Mouse (Mus musculus) limb, embryonic 12.5 days (tissue): ENCODE results near the gene Pik3r2. TPM values are rescaled to one million over a fixed set of nuclear protein-coding genes. Genes with fewer than 3 reads are reported as not detected.
A peak's percentile ranks its signal among the peaks of the same experiment; 100 is the strongest.

Experiments
- ATAC-seq: fragments of 200-750 bp; cut with Nextera tagmentation; 2 replicates; pipeline ENCODE4 v1.8.0; 2017; ENCODE audit warnings: low read depth, moderate TSS enrichment; ENCODE audit not compliant: insufficient number of reproducible peaks, insufficient read depth, low FRiP score, low TSS enrichment
- H3K27ac ChIP-seq: fragments of 300-500 bp; sonication (generic); 2 replicates; pipeline ENCODE4 v1.5.1; 2016; ENCODE audit warnings: mild to moderate bottlenecking, moderate library complexity
- H3K27me3 ChIP-seq: fragments of 300-500 bp; sonication (generic); 2 replicates; pipeline ENCODE4 v1.6.1; 2016; ENCODE audit warnings: mild to moderate bottlenecking, moderate library complexity
- H3K36me3 ChIP-seq: fragments of 300-500 bp; sonication (generic); 2 replicates; pipeline ENCODE4 v1.6.1; 2016; ENCODE audit warnings: mild to moderate bottlenecking, moderate library complexity
- H3K4me1 ChIP-seq: fragments of 300-500 bp; sonication (generic); replicated peaks from 2 replicates; pipeline ENCODE4 v1.6.1; 2016
- H3K4me2 ChIP-seq: fragments of 300-500 bp; sonication (generic); 2 replicates; pipeline ENCODE4 v1.6.1; 2016; ENCODE audit warnings: mild to moderate bottlenecking, moderate library complexity
- H3K4me3 ChIP-seq: fragments of 300-500 bp; sonication (generic); replicated peaks from 2 replicates; pipeline ENCODE4 v1.5.1; 2016; ENCODE audit warnings: mild to moderate bottlenecking
- H3K9ac ChIP-seq: fragments of 300-500 bp; sonication (generic); replicated peaks from 2 replicates; pipeline ENCODE4 v1.6.1; 2016; ENCODE audit warnings: mild to moderate bottlenecking, moderate library complexity
- H3K9me3 ChIP-seq: fragments of 300-500 bp; sonication (generic); 2 replicates; pipeline ENCODE4 v1.6.1; 2016; ENCODE audit warnings: mild to moderate bottlenecking, moderate library complexity
- WGBS: fragments of 180-500 bp; shearing (Covaris S2); methylation state at CpG from one replicate; pipeline ENCODE4 v1.1.7; 2016; 5-methylcytosine and 5-hydroxymethylcytosine counted together
- polyA plus RNA-seq: library from polyadenylated mRNA; unstranded; fragments of >200 nt; fragmentation: Nextera tagmentation; extraction: Ambion mirVana; gene quantifications from 2 replicates; pipeline ENCODE4 v1.2.1, GENCODE M21; 2016

Pik3r2 gene
- polyA plus RNA-seq, 1 experiment from 2014 or later = 80.2 TPM

DNA sequence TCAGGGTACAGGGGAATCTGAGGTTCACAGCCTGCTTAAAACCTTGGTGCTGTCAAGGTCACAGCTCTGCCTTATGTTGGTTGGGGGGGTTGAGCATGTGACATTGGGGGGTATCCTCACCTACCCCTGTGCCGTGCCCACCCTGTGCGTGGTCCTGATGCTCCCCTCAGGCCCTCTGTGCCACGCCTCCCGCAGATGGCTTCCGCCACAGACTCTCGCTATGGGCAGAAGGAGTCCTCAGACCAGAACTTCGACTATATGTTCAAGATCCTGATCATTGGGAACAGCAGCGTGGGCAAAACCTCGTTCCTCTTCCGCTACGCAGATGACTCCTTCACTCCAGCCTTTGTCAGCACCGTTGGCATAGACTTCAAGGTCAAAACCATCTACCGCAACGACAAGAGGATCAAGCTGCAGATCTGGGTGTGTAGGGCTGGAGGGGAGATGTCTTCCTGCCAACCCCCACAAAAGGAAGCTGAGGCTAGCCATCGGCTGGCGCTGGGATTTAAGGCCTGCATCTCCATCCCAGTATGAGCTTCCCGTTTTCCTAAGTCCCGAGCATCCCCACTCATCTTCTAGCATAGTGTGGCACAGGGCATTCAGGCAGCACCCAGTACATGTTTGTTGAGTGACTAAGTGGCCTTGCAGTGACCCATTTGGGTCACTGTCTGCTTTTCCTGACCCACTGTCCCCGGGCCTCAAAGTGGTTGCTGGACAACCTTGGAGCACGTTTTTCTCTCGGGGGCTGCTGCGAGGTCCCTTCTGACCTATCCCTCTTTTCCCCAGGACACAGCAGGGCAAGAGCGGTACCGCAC lies 20.6 kb downstream of the Pik3r2 start:
- Histone ChIP-seq H3K27ac (no peak overlapping the region), H3K4me2 (peak overlapping the region; percentile 96), H3K4me3 (peak overlapping the region; percentile 69), H3K9ac (peak overlapping the region; percentile 79; the same call in 1 of the 2 replicates), H3K9me3 (no peaks in the 10 kb centered on the region), H3K36me3 (peaks cover 26% of the 10 kb centered on the region), H3K27me3 (no peaks in the 10 kb centered on the region), H3K4me1 (peaks cover 47% of the 10 kb centered on the region)
- ATAC-seq = no peak
- WGBS = 80% methylated on average over 24 of the region's 24 CpGs

DNA sequence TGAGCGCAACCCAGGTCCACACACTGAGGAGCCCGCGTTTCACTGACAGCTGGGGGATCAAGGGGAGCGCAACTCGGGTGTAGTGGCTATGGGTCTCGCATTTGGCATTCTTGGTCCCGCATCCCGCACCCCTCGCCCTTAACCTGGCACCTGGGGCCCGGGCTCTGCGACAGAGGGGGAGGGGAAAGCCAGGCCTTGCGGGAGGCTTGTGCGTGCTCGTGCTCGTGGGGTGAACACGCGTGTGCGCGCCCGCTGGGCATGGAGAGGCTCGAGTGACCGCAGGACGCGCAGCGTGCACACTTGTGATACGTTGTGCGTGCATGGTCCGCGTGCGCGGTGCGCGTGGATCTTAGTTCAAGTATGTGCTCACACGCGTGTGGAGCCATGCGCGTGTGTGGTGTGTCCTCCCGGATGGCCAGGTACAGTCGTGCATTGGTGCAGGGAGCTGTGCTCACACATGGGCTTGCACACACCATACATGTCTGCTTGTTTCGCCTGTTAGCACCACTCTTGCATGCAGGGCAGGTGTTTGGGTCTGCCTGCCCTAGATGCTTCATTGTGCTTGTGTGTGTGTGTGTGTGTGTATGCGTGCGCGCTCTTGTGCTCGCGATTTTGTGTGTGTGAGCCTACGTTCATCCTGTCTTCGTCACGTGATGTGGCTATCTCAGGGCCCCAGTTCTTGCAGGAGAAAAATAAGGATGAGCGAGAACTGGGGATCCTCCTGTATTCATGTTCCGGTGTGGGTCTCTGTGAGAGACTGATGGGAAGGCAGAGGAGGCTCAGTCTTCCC lies 21.4 kb downstream of the Pik3r2 start:
- H3K4me1 ChIP-seq = peaks cover 42% of the 10 kb centered on the region
- H3K4me3 ChIP-seq = peak overlapping the region; percentile 69
- peaks cover 26% of the 10 kb centered on the region for H3K36me3 ChIP-seq
- peak; percentile 34 for ATAC-seq
- H3K9me3 ChIP-seq = no peaks in the 10 kb centered on the region
- H3K27ac ChIP-seq = peak overlapping the region; percentile 72
- H3K27me3 ChIP-seq = no peaks in the 10 kb centered on the region
- peak overlapping the region; percentile 79 for H3K9ac ChIP-seq
- peak overlapping the region; percentile 96 for H3K4me2 ChIP-seq
- WGBS = 16% methylated on average over 50 of the region's 50 CpGs

DNA sequence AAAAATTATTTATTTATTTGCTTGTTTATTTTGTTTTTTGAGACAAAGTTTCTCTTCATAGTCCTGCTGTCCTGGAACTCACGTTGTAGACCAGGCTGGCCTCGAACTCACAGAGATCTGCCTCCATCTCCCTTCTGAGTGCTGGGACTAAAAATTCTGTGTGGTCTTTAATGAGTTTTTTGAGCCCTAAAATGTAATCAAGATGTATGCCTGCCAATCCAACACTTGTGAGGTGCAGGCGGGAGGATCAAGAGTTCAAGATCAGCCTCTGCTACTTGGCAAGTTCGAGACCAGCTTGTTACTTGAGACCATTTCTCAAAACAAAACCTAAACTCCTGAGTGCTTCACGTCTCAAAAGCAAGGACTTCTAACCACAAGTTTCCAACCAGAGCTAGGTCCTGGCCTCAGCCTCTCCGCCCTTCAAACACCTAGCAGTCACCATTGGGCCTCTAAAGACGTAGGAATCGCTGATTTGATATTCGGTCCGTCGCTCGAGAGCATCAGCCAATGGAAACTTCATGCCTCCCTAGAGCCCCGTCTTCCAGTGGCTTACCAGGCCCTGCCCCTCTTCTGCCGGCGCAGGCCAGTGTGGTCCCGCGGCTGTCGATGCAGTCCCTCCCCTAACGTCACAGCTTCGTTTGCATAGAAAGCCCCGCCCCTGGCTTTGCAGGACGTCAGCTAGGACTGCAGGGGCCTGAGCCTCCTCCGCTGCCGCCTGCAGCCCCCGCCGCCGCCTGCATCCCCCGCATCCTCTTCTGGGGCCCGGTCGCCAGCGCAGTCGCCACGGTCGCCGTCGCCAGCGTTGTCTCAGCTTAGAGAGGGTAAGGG lies 22.3 kb downstream of the Pik3r2 start, which contains the start of gene Rab3a:
Gene Rab3a, plus strand, starts transcription at position 637 of the 828 bp plus-strand sequence.
- Histone ChIP-seq H3K4me3 (peak within 1 kb of the TSS; percentile 69), H3K9ac (peak within 1 kb of the TSS; percentile 79), H3K4me1 (peaks cover 34% of the 10 kb centered on the region), H3K36me3 (peaks cover 26% of the 10 kb centered on the region), H3K27me3 (peaks cover 6% of the 10 kb centered on the region), H3K9me3 (no peaks in the 10 kb centered on the region), H3K27ac (peak within 1 kb of the TSS; percentile 82), H3K4me2 (peak within 1 kb of the TSS; percentile 96)
- WGBS = 8% methylated on average over 37 of the region's 37 CpGs
- ATAC-seq = peak; percentile 97

DNA sequence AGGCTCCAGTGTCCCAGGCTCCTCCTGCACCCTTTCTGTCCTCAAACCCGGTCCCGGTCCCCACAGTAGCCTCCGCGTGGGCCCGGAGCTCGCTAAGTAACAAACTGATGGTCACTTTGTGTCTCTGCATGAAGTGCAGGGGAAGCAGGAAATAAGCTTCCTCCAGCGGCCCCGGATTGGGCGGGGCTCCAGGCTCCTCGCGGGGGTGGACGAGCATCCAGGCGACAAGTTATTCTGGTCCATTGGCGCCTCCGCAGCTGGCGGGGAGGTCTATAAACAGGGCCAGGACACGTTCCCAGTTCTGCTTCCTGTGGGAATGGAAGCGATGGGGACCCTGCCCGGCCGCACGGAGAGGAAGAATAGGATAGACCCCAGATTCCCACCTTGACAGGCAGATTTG lies 23.4 kb downstream of the Pik3r2 start:
- Histone ChIP-seq H3K9ac (0 out of 2 replicates have a peak overlapping the region, but pooled peaks have one; percentile 1), H3K4me3 (no peak overlapping the region; the same call in 1 of the 2 replicates), H3K27ac (peak overlapping the region; percentile 82), H3K4me2 (peak overlapping the region; percentile 43), H3K4me1 (peaks cover 31% of the 10 kb centered on the region), H3K36me3 (peaks cover 21% of the 10 kb centered on the region), H3K9me3 (no peaks in the 10 kb centered on the region), H3K27me3 (peaks cover 17% of the 10 kb centered on the region)
- 15% methylated on average over 21 of the region's 21 CpGs for WGBS
- ATAC-seq = no peak

DNA sequence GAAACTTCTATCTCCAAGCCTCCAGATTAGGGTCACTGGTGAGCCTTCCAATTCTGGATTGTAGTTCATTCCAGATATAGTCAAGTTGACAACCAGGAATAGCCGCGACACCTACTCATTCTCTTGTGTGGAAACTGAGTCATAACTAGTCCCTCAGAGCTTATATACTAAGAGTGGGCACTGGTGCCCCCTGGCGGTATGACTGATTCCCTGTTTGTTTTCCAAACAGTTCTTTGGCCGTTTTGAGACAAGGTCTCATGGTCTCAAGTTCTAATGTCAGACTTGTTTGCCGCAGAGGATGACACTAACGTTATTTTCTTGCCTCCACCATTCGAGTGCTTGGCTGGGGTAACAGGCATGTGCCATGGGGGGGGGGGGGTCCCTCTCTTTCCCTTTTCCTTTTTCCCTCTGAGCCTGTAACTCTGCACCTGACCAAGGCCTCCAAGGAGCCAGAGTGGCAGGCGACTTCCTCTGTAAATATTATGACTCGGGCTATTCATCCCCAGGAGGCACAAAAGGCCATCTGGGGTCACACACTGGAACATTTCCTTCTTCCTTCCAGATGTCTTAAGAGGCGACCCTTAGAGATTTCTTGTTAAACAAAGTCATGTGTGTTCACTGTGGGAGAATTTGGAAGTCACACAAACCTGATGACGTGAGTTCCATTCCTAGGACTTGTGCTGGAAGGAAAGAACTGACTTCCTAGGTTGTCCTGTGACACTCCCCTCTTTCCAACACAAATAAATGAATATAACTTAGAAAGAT lies 24.3 kb downstream of the Pik3r2 start:
- H3K36me3 ChIP-seq = peaks cover 11% of the 10 kb centered on the region
- WGBS = 20% methylated on average over 11 of the region's 11 CpGs
- peaks cover 31% of the 10 kb centered on the region for H3K4me1 ChIP-seq
- H3K27me3 ChIP-seq = peaks cover 27% of the 10 kb centered on the region
- peak overlapping the region; percentile 43 for H3K4me2 ChIP-seq
- ATAC-seq = no peak
- H3K9ac ChIP-seq = no peak overlapping the region
- 0 out of 2 replicates have a peak overlapping the region, but pooled peaks have one; percentile 9 for H3K4me3 ChIP-seq
- H3K9me3 ChIP-seq = no peaks in the 10 kb centered on the region
- peak overlapping the region; percentile 82 for H3K27ac ChIP-seq

DNA sequence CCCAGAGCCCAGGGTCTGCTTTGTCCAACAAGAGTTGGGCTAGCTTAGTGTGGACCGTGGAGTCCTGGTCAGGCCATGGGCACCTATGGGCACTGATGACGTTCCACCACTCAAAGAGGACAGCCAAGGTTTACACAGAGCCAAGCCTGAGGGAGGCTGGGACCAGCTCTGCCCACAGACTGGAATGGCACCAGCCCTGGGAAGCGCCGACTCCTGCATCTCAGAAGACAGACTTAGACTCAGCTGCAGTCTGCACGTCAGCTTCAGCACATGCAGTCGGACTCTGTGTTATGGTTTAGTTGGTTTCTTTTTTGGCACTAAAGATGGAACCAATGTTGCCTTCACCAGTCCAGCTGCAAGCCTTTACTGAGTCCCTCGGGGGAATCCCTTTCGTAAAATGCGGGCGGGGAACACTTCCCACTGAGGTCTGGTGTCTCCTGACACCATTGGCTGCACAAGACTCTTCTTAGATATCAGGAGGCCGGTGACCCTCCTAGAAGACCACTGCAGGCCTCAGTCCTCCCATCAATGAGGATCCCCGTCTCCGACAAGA lies 26.3 kb downstream of the Pik3r2 start:
- no peak overlapping the region for H3K4me3 ChIP-seq
- no peak overlapping the region for H3K4me2 ChIP-seq
- no peaks in the 10 kb centered on the region for H3K9me3 ChIP-seq
- peaks cover 47% of the 10 kb centered on the region for H3K27me3 ChIP-seq
- H3K27ac ChIP-seq = no peak overlapping the region
- H3K9ac ChIP-seq = no peak overlapping the region
- H3K4me1 ChIP-seq = peaks cover 25% of the 10 kb centered on the region
- 83% methylated on average over 13 of the region's 13 CpGs for WGBS
- no peaks in the 10 kb centered on the region for H3K36me3 ChIP-seq
- ATAC-seq = no peak

DNA sequence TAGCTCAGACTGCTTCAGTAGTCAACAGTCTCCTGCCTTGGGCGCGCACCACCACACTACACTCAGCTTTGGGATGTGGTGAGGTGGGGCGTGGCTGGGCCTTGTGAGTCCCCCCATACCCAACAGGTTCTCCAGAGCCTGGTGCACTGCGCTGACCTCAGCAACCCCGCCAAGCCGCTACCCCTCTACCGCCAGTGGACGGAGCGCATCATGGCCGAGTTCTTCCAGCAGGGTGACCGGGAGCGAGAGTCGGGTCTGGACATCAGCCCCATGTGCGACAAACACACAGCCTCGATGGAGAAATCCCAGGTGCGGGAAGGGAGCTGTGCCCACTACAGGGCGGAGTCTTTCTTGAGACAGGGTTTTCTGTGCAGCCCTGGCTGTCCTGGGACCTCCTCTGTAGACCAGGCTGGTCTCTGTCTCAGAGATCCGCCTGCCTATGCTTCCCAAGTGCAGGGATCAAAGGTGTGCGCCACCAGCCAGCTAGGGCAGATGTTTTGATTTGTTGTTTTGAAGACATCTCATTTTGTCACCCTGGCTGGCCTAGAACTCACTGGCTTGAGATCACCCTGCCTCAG lies 27.3 kb downstream of the Pik3r2 start:
- Histone ChIP-seq H3K9ac (no peak overlapping the region), H3K27me3 (peaks cover 57% of the 10 kb centered on the region), H3K4me3 (no peak overlapping the region), H3K4me2 (no peak overlapping the region), H3K27ac (no peak overlapping the region), H3K9me3 (no peaks in the 10 kb centered on the region), H3K4me1 (peaks cover 22% of the 10 kb centered on the region), H3K36me3 (no peaks in the 10 kb centered on the region)
- WGBS = 83% methylated on average over 19 of the region's 19 CpGs
- no peak for ATAC-seq

DNA sequence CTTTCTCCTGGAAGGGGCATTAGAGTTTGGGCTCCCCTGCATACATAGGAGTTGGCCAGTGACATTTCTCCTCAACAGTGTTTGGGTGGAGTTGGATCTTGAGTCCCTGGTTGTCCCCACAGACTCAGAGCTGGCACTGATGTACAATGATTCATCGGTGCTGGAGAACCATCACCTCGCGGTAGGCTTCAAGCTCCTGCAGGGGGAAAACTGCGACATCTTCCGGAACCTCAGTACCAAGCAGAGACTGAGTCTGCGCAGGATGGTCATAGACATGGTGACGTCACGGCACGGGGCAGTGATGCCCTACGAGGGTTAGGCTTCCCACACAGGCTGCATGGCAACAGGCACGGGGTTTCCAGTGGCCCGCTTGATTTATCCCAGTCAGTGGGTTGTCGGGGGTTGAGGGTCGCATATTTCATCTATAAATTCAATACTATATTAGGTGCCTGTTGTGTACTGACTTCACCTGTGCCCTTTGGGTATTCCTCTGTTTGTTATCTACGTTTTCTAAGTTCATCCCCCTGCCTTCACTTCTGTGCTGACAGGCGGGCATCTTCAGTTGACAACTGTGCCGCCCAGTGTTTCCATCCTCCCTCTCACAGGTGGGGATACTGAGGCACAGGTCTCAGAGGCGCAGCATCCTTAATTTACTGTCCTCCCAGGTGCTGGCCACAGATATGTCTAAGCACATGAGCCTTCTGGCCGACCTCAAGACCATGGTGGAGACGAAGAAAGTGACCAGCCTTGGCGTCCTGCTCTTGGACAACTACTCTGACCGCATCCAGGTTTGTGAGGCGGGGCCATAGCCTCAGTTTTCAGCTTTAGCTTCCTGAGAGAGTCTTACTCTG lies 28.0 kb downstream of the Pik3r2 start:
- Histone ChIP-seq H3K4me2 (no peak overlapping the region), H3K9me3 (no peaks in the 10 kb centered on the region), H3K36me3 (no peaks in the 10 kb centered on the region), H3K27ac (no peak overlapping the region), H3K4me1 (peaks cover 22% of the 10 kb centered on the region), H3K4me3 (no peak overlapping the region), H3K9ac (no peak overlapping the region), H3K27me3 (peaks cover 64% of the 10 kb centered on the region)
- ATAC-seq = no peak
- WGBS = 87% methylated on average over 23 of the region's 23 CpGs

DNA sequence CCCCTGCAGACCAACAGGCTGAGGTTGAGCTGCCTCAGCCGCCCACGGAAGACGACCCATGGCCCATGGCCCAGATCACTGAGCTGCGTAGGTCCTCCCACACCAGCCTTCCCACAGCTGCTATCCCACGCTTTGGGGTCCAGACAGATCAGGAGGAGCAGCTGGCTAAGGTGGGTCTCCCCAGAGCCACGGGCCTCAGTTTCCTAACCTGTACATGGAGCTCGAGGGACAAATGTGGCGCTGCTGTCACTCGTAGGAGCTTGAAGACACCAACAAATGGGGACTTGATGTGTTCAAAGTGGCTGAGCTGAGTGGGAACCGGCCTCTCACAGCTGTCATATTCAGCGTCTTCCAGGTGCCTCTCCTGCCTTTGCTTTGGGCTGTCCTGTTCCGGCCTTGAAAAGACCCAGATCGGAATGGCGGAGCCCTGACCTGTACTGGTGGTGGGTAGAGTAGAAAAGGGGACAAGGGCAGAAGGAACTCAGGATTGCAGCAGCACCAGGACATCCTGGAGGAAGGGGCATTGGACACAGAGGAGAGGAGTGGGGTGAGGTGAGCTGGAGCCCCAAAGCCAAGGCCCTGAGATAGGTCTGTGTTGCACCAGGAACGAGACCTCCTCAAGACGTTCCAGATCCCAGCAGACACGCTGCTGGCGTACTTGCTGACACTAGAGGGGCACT lies 29.2 kb downstream of the Pik3r2 start:
- H3K27ac ChIP-seq = no peak overlapping the region
- H3K4me3 ChIP-seq = no peak overlapping the region
- H3K4me1 ChIP-seq = peaks cover 18% of the 10 kb centered on the region
- no peak for ATAC-seq
- no peak overlapping the region for H3K9ac ChIP-seq
- no peak overlapping the region for H3K4me2 ChIP-seq
- 86% methylated on average over 18 of the region's 18 CpGs for WGBS
- no peaks in the 10 kb centered on the region for H3K36me3 ChIP-seq
- no peaks in the 10 kb centered on the region for H3K9me3 ChIP-seq
- H3K27me3 ChIP-seq = peaks cover 75% of the 10 kb centered on the region
